Mouse (Mus musculus) heart, adult 2 months (tissue): Measurements from ENCODE around the gene Pgm5.

Experiments
- CTCF ChIP-seq: fragments of 200-600 bp; IDR thresholded peaks from 2 replicates; pipeline ENCODE4 v1.8.1; 2022; ENCODE audit warnings: antibody characterized with exemption, mild to moderate bottlenecking, moderate library complexity
- EP300 ChIP-seq: fragments of 200-500 bp; IDR thresholded peaks from 2 replicates; pipeline ENCODE4 v1.6.1; 2011; ENCODE audit warnings: low read depth, low read length, control low read depth; ENCODE audit not compliant: insufficient read depth
- POLR2A ChIP-seq: fragments of 200-500 bp; IDR thresholded peaks from 2 replicates; pipeline ENCODE4 v1.6.1; 2011; ENCODE audit warnings: mild to moderate bottlenecking, low read depth, low read length, control low read depth; ENCODE audit not compliant: insufficient read depth

GRCm38 (mm10) chr19:24735484-24736128 is 126.0 kb downstream of the Pgm5 start:
- TF ChIP-seq CTCF (peak; percentile 8; the same call in 1 of the 2 replicates), POLR2A (no peak), EP300 (no peak)
